Mouse (Mus musculus): ENCODE results near the gene Mast4.

Mast4 gene

GRCm38 (mm10) chr13:102888211-102888610 is 446.1 kb downstream of the Mast4 start:
- no peak for DNase-seq (ENCODE audit: low spot score)

- no peak for DNase-seq (ENCODE audit: low spot score)
Measured at GRCm38 (mm10) chr13:102887534-102887933, 446.8 kb downstream of the Mast4 start.

GRCm38 (mm10) chr13:102886788-102887187 is 447.5 kb downstream of the Mast4 start:
- no peak for DNase-seq (ENCODE audit: low spot score)

- no peak for DNase-seq (ENCODE audit: low spot score)
Measured at GRCm38 (mm10) chr13:102886147-102886546, 448.1 kb downstream of the Mast4 start.

GRCm38 (mm10) chr13:102880381-102881076 is 453.8 kb downstream of the Mast4 start:
- no peak for DNase-seq (ENCODE audit: low spot score)

GRCm38 (mm10) chr13:102878631-102879030 is 455.7 kb downstream of the Mast4 start:
- no peak for DNase-seq (ENCODE audit: low spot score)

- no peak for DNase-seq (ENCODE audit: low spot score)
Measured at GRCm38 (mm10) chr13:102877766-102878325, 456.5 kb downstream of the Mast4 start.

DNA sequence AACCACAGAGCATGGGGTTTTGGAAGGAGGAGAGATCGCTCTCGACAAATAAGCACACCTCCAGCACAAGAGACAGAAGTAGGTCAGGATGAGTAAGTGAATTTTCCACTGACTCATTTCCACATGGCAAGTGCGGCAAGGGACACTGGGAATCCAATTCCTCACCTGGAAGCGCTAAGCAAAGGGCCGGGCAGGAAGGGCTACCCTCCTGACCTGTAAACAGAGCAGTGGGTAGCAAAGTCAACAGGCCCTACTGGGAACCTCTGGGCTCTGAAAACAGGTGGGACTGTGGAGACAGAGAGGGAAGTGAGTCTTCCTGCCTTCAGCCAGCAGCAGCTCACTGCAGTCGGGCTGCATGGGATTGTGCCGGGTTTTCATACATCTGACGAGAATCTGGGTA is 457.1 kb downstream of the Mast4 start:
- no peak for DNase-seq (ENCODE audit: low spot score)

GRCm38 (mm10) chr13:102875520-102875919 is 458.8 kb downstream of the Mast4 start:
- no peak for DNase-seq (ENCODE audit: low spot score)

DNA sequence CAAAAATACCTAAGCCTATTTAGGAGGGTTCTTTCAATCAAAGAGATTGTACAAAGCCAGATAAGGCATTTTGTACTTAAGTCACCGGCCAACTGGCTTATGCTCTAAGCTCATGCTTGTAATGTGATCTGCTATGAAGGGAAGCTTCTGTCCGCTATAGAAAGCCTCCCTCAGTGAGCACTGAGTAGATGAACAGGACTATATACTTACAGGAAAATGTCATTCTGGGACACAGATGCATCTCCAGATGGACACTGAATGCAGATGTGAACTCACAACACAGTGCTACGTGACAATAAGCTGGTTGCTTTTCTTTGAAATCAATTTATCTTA is 459.2 kb downstream of the Mast4 start:
- no peak for DNase-seq (ENCODE audit: low spot score)

- no peak for DNase-seq (ENCODE audit: low spot score)
Measured at GRCm38 (mm10) chr13:102874465-102875143, 459.7 kb downstream of the Mast4 start.

GRCm38 (mm10) chr13:102873412-102874016 is 460.8 kb downstream of the Mast4 start:
- DNase-seq (ENCODE audit: low spot score), result no peak

DNA sequence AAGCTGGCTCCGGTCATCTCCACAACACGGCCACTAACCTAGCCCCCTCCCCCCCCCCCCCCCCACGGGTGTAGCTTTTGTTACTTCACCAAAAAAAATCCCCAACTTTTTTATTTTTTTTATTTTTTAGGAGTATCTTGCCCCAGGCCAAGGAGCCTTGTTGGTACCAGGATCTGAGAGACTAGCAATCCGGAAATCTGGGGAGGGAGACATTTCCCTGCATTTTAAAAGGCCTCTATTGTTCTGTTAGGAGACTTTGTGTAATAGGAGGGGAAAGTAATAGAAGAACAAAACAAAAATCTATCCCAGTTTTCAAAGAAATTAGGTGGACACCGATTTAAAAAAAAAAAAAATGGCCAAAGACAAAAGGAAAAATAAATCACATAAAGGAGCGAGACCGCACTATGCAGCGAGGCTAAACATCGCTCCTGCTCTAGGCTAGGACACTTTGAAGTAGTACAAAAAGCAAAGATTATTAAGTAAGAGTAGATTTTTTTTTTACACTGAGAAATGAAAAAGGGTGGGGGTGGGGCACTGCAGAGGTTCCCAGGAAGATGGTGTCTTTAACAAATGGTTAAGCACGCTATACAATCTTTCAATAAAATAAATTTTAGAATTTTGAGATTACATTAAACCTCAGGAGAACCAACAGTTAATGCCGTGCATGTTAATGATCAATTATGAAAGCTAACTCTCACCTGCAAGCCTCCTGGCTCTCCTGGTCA is 462.8 kb downstream of the Mast4 start:
- no peak for DNase-seq (ENCODE audit: low spot score)

GRCm38 (mm10) chr13:102869541-102869940 is 464.8 kb downstream of the Mast4 start:
- DNase-seq (ENCODE audit: low spot score), result no peak

DNA sequence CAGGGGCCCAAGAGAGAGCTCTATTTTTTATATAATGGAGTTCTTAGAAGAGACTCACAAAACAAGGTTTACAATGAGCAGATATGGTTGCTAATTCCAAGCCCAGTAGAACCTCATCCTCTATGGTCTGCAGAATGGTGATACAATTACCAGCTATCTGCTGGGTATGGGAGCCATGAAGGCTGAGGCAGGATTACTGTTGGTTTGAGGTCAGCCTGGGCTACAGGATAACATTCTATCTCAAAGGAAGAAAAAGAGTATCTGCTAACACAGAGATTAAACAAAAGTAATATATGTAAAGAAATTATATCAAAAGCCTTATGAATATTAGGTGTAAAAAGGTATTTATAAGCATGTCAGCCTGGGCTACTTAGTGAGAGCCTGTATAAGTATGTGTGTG is 467.5 kb downstream of the Mast4 start:
- DNase-seq (ENCODE audit: low spot score), result no peak

DNA sequence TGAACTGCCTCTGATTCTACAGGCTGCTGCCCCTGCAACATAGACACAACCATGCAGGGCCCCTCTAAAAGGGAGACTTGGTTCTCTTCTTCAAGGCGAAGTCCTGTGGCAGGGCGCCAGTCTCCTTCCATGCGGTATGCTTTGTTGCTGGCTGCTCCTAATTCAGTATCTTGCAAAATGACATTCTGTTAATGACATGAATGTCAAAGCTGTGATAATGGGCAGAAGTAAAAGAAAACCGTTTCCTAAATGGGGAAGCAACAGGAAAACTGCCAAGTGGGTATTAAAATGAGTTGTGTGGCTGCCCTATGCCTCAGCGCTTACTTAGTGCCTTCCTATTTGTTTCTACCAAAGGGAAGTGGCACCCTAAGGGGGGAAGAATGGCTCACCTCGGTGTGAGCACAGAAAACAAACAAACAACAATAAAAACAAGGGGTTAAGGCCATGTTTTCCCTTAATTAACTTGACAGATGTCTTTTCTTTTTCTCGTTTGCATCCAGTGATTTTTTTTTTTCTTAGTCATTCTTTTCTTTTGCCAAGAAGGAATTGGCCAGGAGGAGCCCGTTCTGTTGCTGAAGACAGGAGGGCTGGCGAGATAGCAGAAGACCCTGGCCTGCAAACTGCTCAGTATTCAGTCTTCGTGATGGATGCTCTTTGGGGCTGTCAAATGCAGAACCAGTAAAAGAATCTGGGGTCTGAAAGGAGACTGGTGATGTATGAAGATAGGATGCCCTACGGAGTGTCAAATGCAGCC is 468.1 kb downstream of the Mast4 start:
- no peak for DNase-seq (ENCODE audit: low spot score)

GRCm38 (mm10) chr13:102865494-102865893 is 468.8 kb downstream of the Mast4 start:
- DNase-seq (ENCODE audit: low spot score), result no peak

GRCm38 (mm10) chr13:102864840-102865239 is 469.5 kb downstream of the Mast4 start:
- DNase-seq (ENCODE audit: low spot score), result no peak

DNA sequence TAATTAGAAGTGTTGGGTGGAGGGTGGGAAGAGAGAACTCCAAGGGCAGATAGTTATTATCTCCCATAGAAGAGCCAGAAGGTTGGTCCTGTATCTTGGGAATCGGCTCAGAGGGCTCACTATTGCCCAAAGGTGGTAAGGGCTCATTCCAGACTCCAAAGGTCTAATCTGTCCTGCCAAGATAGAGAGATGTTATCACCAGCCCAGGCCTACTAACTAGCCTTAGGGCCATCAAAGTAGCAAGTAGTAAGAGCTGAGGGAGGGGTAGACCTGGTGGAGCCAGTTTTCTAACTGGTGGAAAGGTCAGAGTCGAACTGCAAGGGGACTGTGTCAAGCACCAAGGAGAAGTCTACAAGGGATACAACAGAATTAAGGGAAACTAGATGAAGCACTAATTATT is 470.2 kb downstream of the Mast4 start:
- DNase-seq (ENCODE audit: low spot score), result no peak

- no peak for DNase-seq (ENCODE audit: low spot score)
Measured at GRCm38 (mm10) chr13:102862981-102863380, 471.3 kb downstream of the Mast4 start.

DNA sequence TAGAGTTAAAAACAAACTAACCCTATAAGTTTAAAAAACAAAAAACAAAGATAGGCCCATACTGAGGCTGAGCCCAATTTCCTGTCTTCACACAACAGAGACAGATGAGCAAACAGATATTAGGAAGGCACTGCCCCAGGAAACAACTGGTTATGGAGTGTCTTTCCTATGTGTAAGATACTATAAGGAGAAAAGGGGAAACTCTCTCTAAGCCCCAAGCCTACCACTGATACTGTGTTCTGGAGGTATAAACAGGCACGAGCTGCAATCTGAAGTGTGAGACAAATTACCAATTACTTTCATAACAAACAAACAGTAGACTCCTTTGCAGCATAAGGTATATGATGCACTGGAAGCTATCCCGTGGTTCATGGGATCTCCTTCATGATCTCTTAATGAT is 471.9 kb downstream of the Mast4 start:
- no peak for DNase-seq (ENCODE audit: low spot score)

- no peak for DNase-seq (ENCODE audit: low spot score)
Measured at GRCm38 (mm10) chr13:102860733-102861132, 473.6 kb downstream of the Mast4 start.

Data from T-cell, adult 2 months (primary cell).